Mouse (Mus musculus) forebrain, embryonic 14.5 days (tissue): ENCODE data around the gene Ggn. TPM values are rescaled to one million over a fixed set of nuclear protein-coding genes. Genes with fewer than 3 reads are reported as not detected.

ENCODE experiments used
- ATAC-seq: fragments of 200-750 bp; cut with Nextera tagmentation; 2 replicates; pipeline ENCODE4 v1.8.0; 2017; ENCODE audit warnings: mild to moderate bottlenecking, moderate library complexity
- DNase-seq: peaks from one replicate; pipeline ENCODE4 v3.0.0-alpha.2; 2015; ENCODE audit warnings: low spot score
- H3K27ac ChIP-seq: fragments of 300-500 bp; sonication (generic); 2 replicates; pipeline ENCODE4 v1.5.1; 2014; ENCODE audit warnings: low read depth, mild to moderate bottlenecking, control low read depth, low read length, moderate library complexity
- H3K27me3 ChIP-seq: fragments of 300-500 bp; sonication (generic); replicated peaks from 2 replicates; pipeline ENCODE4 v1.6.1; 2014; ENCODE audit warnings: low read length, control low read depth, mixed read lengths; ENCODE audit not compliant: control insufficient read depth, insufficient read depth
- H3K36me3 ChIP-seq: fragments of 300-500 bp; sonication (generic); 2 replicates; pipeline ENCODE4 v1.6.1; 2014; ENCODE audit warnings: low read length, control low read depth; ENCODE audit not compliant: control insufficient read depth, insufficient read depth
- H3K4me1 ChIP-seq: fragments of 300-500 bp; sonication (generic); 2 replicates; pipeline ENCODE4 v1.6.1; 2014; ENCODE audit warnings: antibody characterized with exemption, low read length, control low read depth; ENCODE audit not compliant: control insufficient read depth, insufficient read depth
- H3K4me2 ChIP-seq: fragments of 300-500 bp; sonication (generic); 2 replicates; pipeline ENCODE4 v1.6.1; 2014; ENCODE audit warnings: mild to moderate bottlenecking, control low read depth, low read length
- H3K4me3 ChIP-seq: fragments of 300-500 bp; sonication (generic); 2 replicates; pipeline ENCODE4 v1.5.1; 2014; ENCODE audit warnings: low read depth, low read length, control low read depth
- H3K9ac ChIP-seq: fragments of 300-500 bp; sonication (generic); 2 replicates; pipeline ENCODE4 v1.6.1; 2014; ENCODE audit warnings: mild to moderate bottlenecking, low read length, control low read depth, moderate library complexity
- H3K9me3 ChIP-seq: fragments of 300-500 bp; sonication (generic); replicated peaks from 2 replicates; pipeline ENCODE4 v1.6.1; 2016; ENCODE audit warnings: low read length, control low read depth, mixed read lengths; ENCODE audit not compliant: control insufficient read depth
- WGBS: fragments of 180-500 bp; shearing (Covaris S2); extraction: QIAGEN DNeasy Blood & Tissue Kit; methylation state at CpG from one replicate; pipeline ENCODE4 v1.1.7; 2014; 5-methylcytosine and 5-hydroxymethylcytosine counted together
- polyA plus RNA-seq: library from polyadenylated mRNA; unstranded; fragments of >200 nt; fragmentation: Nextera tagmentation; extraction: Ambion mirVana; gene quantifications from 2 replicates; pipeline ENCODE4 v1.2.1, GENCODE M21; 2014

Gene Ggn
- polyA plus RNA-seq, 1 experiment from 2014 or later, result 0.36 TPM

DNA sequence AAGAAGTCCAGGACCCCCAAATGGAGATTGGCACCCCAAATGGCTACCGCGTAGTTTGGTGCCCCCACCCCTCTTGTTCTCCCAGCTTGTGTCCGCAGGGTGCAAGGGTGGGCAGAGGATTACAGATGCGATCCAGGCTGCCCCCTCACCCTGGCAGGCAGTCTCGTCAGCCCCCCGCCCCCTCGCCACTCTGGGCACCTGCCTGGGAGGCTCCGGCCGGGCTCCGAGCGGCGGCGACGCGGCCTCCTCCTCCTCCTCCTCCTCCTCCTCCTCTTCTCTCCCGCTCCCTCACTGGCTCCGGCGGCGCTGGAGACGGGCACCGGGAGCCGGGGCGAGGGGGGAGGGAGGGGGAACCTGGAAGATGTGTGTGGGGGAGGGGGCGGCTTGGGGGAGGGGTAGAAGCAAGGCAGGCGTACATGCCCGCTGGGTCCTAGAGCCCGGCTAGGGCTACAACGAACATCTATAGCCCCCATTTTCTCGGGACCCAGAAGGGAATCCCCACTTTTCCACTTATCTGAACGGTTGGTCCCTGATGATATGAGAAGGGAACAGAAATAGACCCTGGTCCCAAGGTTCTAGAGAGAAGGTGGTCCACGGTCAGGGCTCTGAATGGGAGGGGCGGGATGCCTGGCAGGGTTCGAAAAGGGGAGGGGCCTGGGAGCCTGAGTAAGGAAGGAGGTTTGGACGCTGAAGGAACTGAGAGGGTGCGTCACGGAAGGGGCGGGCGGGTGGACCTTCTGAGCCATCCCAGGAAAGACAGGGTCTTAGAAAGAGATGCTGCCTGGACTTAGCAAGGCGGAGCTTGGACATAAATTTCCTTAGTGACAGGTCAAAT, 562 bp upstream of the Ggn start:
- H3K4me3 ChIP-seq, result peak overlapping the region; percentile 66
- WGBS, result under 1% methylated on average over 31 of the region's 39 CpGs
- H3K27ac ChIP-seq, result peak overlapping the region; percentile 80
- peaks cover 7% of the 10 kb centered on the region; the same call in 1 of the 2 replicates for H3K4me1 ChIP-seq
- peak; percentile 91 for DNase-seq
- peaks cover 26% of the 10 kb centered on the region for H3K36me3 ChIP-seq
- H3K9ac ChIP-seq, result peak overlapping the region; percentile 77
- H3K4me2 ChIP-seq, result peak overlapping the region; percentile 75
- no peaks in the 10 kb centered on the region for H3K9me3 ChIP-seq
- peaks cover 31% of the 10 kb centered on the region for H3K27me3 ChIP-seq
- peak; percentile 85 for ATAC-seq

DNA sequence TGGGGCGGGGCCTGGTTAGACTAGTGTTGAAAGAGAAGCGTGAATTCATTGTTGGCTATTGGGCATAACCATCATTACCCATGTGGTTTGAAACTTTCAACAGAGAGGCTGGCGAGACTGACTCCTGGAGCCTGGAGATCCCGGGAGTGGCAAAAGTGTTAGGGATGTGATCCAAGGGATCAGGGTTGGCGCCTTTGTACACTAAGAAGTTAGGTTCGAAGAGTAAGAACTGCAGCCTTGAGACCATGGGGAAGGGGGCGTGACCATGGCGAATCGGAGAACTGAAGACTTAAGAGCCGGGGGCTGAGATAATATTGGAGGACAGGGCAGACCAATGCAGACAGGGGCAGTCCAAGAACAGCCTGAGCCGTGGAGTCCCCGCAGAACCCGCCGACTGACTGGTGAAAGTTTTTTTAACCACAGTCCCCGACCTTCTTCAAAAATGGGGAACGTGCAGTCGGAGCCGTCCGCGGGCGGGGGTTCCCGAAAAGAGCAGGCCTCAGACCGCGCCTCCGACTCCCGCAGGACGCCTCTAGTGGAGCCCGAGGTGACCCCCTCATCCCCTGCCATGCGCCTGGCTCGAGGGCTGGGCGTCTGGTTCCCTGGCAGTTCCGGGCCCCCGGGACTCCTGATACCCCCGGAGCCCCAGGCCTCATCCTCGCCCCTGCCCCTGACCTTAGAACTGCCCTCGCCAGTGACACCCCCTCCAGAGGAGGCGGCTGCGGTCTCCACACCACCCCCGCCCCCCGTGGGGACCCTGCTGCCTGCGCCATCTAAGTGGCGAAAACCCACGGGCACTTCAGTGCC, 948 bp downstream of the Ggn start:
- H3K4me3 ChIP-seq, result peak overlapping the region; percentile 66
- H3K4me1 ChIP-seq, result peaks cover 7% of the 10 kb centered on the region; the same call in 1 of the 2 replicates
- peak overlapping the region; percentile 75 for H3K4me2 ChIP-seq
- H3K27ac ChIP-seq, result no peak overlapping the region
- WGBS, result 2% methylated on average over 40 of the region's 43 CpGs
- H3K27me3 ChIP-seq, result peaks cover 31% of the 10 kb centered on the region
- no peak for ATAC-seq
- peak overlapping the region; percentile 8; the same call in 1 of the 2 replicates for H3K9ac ChIP-seq
- peaks cover 35% of the 10 kb centered on the region for H3K36me3 ChIP-seq
- H3K9me3 ChIP-seq, result no peaks in the 10 kb centered on the region
- DNase-seq, result no peak

DNA sequence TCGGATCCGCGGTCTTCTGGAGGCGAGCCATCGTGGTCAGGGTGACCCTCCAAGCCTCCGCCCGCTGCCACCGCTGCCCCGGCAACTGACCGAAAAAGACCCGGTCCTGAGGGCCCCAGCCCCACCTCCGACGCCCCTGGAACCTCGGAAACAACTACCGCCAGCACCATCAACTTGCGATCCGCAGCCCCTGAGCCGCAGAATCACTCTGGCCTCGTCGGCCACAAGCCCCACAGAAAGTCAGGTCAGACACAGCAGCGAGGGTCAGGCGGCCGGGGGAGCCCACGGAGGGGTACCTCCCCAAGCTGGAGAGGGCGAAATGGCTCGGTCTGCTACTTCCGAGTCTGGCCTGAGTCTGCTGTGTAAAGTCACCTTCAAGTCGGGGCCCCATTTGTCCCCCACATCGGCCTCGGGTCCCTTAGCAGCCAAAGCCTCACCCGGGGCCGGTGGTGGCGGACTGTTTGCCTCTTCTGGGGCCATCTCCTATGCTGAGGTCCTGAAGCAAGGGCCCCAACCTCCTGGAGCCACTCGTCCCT, 1.6 kb downstream of the Ggn start:
- ATAC-seq, result no peak
- DNase-seq, result no peak
- H3K9ac ChIP-seq, result peak overlapping the region; percentile 8; the same call in 1 of the 2 replicates
- peaks cover 42% of the 10 kb centered on the region for H3K36me3 ChIP-seq
- peaks cover 7% of the 10 kb centered on the region; the same call in 1 of the 2 replicates for H3K4me1 ChIP-seq
- peak overlapping the region; percentile 66 for H3K4me3 ChIP-seq
- peaks cover 31% of the 10 kb centered on the region for H3K27me3 ChIP-seq
- no peak overlapping the region for H3K27ac ChIP-seq
- no peaks in the 10 kb centered on the region for H3K9me3 ChIP-seq
- WGBS, result 7% methylated on average over 34 of the region's 34 CpGs
- H3K4me2 ChIP-seq, result peak overlapping the region; percentile 75

DNA sequence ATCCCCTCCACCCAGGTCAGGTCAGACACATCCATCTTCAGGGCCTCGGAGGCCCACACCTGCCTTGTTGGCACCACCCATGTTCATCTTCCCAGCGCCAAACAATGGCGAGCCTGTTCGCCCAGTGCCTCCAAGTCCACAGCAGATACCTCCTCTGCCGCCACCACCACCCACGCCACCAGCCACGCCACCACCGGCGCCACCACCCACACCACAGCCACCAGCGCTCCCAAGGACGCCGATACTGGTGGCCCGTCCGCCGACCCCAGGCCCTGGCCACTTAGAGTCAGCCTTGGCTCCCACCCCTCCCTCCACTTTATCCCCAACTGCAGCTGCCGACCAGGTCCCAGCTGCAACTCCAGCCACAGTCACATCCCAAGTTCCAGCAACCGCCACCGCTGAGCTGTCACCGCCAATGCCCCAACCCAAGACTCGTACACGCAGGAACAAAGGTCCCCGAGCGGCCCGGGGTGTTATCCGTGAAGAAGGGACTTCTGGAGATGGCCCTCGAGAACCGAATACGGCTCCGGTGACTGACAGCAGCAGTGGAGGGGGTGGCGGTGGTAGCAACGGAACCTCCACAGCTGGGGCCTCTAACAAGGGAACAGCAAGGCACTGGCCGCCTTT, 2.5 kb downstream of the Ggn start:
- 41% methylated on average over 32 of the region's 32 CpGs for WGBS
- no peaks in the 10 kb centered on the region for H3K9me3 ChIP-seq
- peaks cover 31% of the 10 kb centered on the region for H3K27me3 ChIP-seq
- H3K27ac ChIP-seq, result no peak overlapping the region
- no peak overlapping the region for H3K4me3 ChIP-seq
- peaks cover 7% of the 10 kb centered on the region; the same call in 1 of the 2 replicates for H3K4me1 ChIP-seq
- no peak for ATAC-seq
- no peak overlapping the region for H3K9ac ChIP-seq
- DNase-seq, result no peak
- peaks cover 48% of the 10 kb centered on the region for H3K36me3 ChIP-seq
- no peak overlapping the region for H3K4me2 ChIP-seq

DNA sequence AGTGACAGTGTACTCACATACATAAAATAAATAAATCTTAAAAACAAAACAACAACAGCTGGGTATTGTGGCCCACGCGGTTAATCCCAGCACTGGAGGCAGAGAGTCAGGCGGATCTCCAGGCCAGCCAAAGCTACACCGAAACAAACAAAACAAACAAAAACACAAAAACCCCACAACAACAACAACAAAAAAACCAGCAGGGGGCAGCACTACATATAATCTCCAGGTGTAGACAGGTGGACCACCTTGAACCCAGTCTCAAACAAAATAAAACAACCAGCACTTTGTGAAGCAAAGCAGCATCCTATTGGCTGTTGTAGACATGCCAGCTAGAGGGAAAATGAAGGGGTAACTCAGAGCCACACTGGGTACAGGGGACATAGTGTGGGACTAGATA, 8.1 kb downstream of the Ggn start:
- no peak overlapping the region for H3K9ac ChIP-seq
- H3K27me3 ChIP-seq, result peaks cover 10% of the 10 kb centered on the region
- WGBS, result 84% methylated on average over 4 of the region's 4 CpGs
- H3K4me1 ChIP-seq, result peaks cover 10% of the 10 kb centered on the region
- peaks cover 42% of the 10 kb centered on the region for H3K36me3 ChIP-seq
- ATAC-seq (no peak), DNase-seq (no peak)
- no peaks in the 10 kb centered on the region for H3K9me3 ChIP-seq
- no peak overlapping the region for H3K4me3 ChIP-seq
- no peak overlapping the region for H3K27ac ChIP-seq
- no peak overlapping the region for H3K4me2 ChIP-seq

DNA sequence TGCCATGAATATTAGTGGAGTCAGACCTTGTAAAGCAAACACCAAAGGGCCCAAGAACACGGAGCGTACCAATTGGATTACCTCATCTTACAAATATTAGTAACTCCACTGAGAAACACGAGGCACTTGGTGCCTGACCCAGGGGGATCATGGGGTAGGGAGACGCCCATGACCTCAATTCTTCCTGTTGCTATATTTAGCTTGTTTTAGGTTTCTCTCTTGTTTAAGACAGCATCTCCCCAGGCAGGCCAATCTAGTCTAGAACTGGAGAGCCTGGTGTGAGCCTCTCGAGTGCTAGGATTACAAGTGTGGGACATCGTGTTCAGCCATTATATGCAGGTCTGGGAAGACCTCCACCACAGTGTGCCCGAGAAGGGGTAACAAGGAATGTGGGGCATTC, 9.3 kb downstream of the Ggn start:
- ATAC-seq (no peak), DNase-seq (no peak)
- 49% methylated on average over 7 of the region's 7 CpGs for WGBS
- H3K9me3 ChIP-seq, result no peaks in the 10 kb centered on the region
- no peak overlapping the region for H3K27ac ChIP-seq
- peak overlapping the region; percentile 75 for H3K4me3 ChIP-seq
- peak overlapping the region; percentile 82 for H3K9ac ChIP-seq
- H3K4me2 ChIP-seq, result peak overlapping the region; percentile 77
- no peaks in the 10 kb centered on the region for H3K27me3 ChIP-seq
- H3K4me1 ChIP-seq, result peaks cover 10% of the 10 kb centered on the region
- H3K36me3 ChIP-seq, result peaks cover 29% of the 10 kb centered on the region

DNA sequence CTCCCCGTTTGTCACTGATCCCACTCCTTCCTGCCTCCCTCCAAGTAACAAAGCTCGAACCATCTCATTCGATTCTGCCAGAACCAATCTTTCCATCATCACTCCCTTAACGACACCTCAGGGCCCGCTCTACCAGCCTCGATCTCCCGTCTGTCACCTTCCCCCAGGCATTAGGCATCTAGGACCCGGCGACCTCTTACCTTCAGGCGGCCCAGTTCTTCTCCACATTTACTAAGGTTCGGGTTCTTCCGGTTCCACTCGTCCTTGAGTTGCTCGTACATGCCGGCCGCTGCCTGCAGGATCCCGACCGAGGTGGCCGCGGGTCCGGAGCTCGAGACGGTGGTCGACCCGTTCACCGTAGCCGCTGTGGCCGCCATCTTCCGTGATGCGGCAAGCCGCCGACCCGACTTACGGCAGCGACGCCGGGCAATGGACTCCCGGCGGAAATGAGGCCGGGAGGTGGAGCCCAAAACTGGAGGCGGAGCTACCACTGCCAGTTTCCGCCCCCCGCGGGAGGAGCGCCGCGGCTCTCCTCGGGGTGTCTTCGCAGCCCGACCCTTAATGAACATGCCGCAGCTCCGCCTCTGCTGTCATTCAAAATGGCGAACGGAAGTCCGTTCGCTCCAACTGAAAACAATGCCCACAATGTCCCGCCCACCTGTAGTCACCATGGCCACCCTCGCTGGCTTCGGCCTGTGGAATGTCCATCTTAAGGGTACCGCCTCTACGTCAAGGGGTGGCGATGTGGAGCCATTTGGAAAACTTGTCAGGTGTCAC, 10.3 kb downstream of the Ggn start, which contains the start of gene Psmd8:
Gene Psmd8, minus strand, starts transcription at position 625 of the 777 bp plus-strand sequence.
- H3K4me3 ChIP-seq, result peak within 1 kb of the TSS; percentile 75
- H3K9me3 ChIP-seq, result no peaks in the 10 kb centered on the region
- peak within 1 kb of the TSS; percentile 82 for H3K9ac ChIP-seq
- DNase-seq (peak; percentile 99), ATAC-seq (peak; percentile 97)
- peak within 1 kb of the TSS; percentile 77 for H3K4me2 ChIP-seq
- peaks cover 20% of the 10 kb centered on the region for H3K36me3 ChIP-seq
- H3K27me3 ChIP-seq, result no peaks in the 10 kb centered on the region
- WGBS, result under 1% methylated on average over 62 of the region's 62 CpGs
- H3K27ac ChIP-seq, result peak within 1 kb of the TSS; percentile 48; the same call in 1 of the 2 replicates
- H3K4me1 ChIP-seq, result peaks cover 10% of the 10 kb centered on the region

DNA sequence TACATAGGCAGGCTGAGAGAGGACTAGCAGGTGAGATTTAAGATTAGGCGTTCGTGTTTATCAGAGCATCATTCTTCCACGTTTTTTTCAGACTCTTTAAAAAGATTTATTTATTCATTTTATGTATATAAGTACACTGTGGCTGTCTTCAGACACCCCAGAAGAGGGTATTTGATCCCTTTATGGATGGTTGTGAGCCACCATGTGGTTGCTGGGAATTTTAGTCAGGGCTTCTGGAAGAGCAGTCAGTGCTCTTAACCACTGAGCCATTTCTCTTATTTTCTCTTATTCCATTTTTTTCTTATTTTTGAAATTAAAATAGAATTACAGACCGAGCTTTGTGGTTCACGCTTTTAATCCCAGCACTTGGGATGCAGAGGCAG, 10.8 kb downstream of the Ggn start:
- no peak; the same call in 1 of the 2 replicates for ATAC-seq
- Histone ChIP-seq H3K4me1 (peaks cover 10% of the 10 kb centered on the region), H3K27me3 (no peaks in the 10 kb centered on the region), H3K9me3 (no peaks in the 10 kb centered on the region), H3K4me2 (peak overlapping the region; percentile 77), H3K9ac (peak overlapping the region; percentile 17), H3K4me3 (peak overlapping the region; percentile 75), H3K36me3 (peaks cover 14% of the 10 kb centered on the region), H3K27ac (peak overlapping the region; percentile 21; the same call in 1 of the 2 replicates)
- WGBS, result 40% methylated on average over 5 of the region's 5 CpGs
- no peak for DNase-seq
